8 mouse cellular contexts compared by ENCODE assay signal in the genomic region with DNA sequence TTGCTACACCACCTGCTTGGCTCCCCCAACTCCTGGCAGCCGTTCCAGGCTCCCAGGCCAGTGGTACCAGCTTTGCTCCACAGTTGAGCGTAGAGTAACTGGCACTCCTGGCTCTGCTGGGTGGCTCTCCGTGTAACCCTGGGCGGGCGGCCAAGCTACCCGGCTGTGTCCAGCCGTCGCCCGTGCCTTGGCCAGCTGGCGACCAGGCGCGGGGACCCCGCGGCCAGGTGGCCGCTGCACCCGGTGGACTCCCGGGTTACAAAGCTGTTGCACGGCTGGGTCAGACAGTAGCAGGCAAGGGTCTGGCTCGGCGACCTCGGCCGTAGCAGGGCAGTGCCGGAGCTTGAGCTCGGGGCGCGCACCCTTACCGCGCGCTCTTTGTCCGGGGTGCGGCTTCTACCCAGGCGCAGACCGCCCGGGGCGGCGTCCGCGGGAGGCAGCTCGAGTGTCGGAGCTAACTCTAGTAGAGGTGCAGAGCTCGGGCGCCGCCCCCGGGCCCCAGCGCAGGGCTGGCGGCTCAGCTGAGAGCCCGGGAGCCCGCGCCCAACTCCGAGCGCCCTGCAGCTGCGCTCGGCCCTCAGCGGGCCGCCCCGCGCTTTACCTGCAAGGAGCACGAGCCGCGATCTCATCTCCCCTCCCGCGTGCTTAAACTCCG. TPM values are rescaled to one million over a fixed set of nuclear protein-coding genes. Genes with fewer than 3 reads are reported as not detected.
A peak's percentile ranks its signal among the peaks of the same experiment; 100 is the strongest.
DNase-seq lines count a peak whose midpoint lies in the region; ATAC-seq lines count a peak whose summit lies in the region.

No protein-coding gene starts in this region.

- no peaks in the 10 kb centered on the region for H3K36me3 ChIP-seq in forebrain, embryonic 11.5 days (ENCODE audit: control insufficient read depth, insufficient read depth, low read length)
- no peaks in the 10 kb centered on the region for H3K36me3 ChIP-seq in heart, embryonic 15.5 days
- no peaks in the 10 kb centered on the region for H3K36me3 ChIP-seq in liver, embryonic 16.5 days (ENCODE audit: control insufficient read depth, insufficient read depth)
- no peaks in the 10 kb centered on the region for H3K36me3 ChIP-seq in neural tube, embryonic 14.5 days (ENCODE audit: control insufficient read depth, insufficient read depth, low read length)

- peak; percentile 87 for ATAC-seq in forebrain, embryonic 11.5 days (replicated peaks; ENCODE audit: low FRiP score)
- ATAC-seq in heart, embryonic 15.5 days (replicated peaks; ENCODE audit: insufficient number of reproducible peaks, insufficient read depth, low FRiP score, low read depth) = peak; percentile 83
- peak; percentile 77 for ATAC-seq in liver, embryonic 16.5 days (ENCODE audit: low read depth)
- peak; percentile 86 for ATAC-seq in neural tube, embryonic 14.5 days (ENCODE audit: low read depth)

- DNase-seq in MEL-GATA-1-ER (ENCODE audit: extremely low read depth, low read depth) = peak; percentile 26
- peak; percentile 14 for DNase-seq in brain, embryonic 18.5 days (ENCODE audit: low read depth, low spot score)
- no peak for DNase-seq in forebrain, embryonic 11.5 days (ENCODE audit: low spot score)
- peak; percentile 87 for DNase-seq in kidney, postnatal 10 days
- peak; percentile 65 for DNase-seq in testis, postnatal 14 days (ENCODE audit: low spot score)

- H3K9me3 ChIP-seq in forebrain, embryonic 11.5 days (ENCODE audit: control insufficient read depth, low read length) = no peaks in the 10 kb centered on the region
- no peaks in the 10 kb centered on the region for H3K9me3 ChIP-seq in heart, embryonic 15.5 days (replicated peaks)
- no peaks in the 10 kb centered on the region for H3K9me3 ChIP-seq in liver, embryonic 16.5 days (replicated peaks; ENCODE audit: control insufficient read depth, low read length)
- no peaks in the 10 kb centered on the region for H3K9me3 ChIP-seq in neural tube, embryonic 14.5 days (ENCODE audit: control insufficient read depth, low read length)

- peak overlapping the region; percentile 94 for H3K4me2 ChIP-seq in forebrain, embryonic 11.5 days (ENCODE audit: low read depth, low read length, severe bottlenecking)
- peak overlapping the region; percentile 97 for H3K4me2 ChIP-seq in heart, embryonic 15.5 days
- H3K4me2 ChIP-seq in liver, embryonic 16.5 days (ENCODE audit: low read depth, low read length) = peak overlapping the region; percentile 93
- peak overlapping the region; percentile 65 for H3K4me2 ChIP-seq in neural tube, embryonic 14.5 days (ENCODE audit: low read depth, low read length)

- peak overlapping the region; percentile 80 for H3K9ac ChIP-seq in forebrain, embryonic 11.5 days (ENCODE audit: low read length)
- H3K9ac ChIP-seq in heart, embryonic 15.5 days = peak overlapping the region; percentile 81
- H3K9ac ChIP-seq in liver, embryonic 16.5 days (ENCODE audit: low read depth, low read length) = peak overlapping the region; percentile 70
- H3K9ac ChIP-seq in neural tube, embryonic 14.5 days (replicated peaks; ENCODE audit: low read depth, low read length) = peak overlapping the region; percentile 90

- H3K27ac ChIP-seq in forebrain, embryonic 11.5 days (ENCODE audit: low read depth, low read length) = peak overlapping the region; percentile 82; the same call in 1 of the 2 replicates
- H3K27ac ChIP-seq in heart, embryonic 15.5 days = peak overlapping the region; percentile 97
- peak overlapping the region; percentile 61 for H3K27ac ChIP-seq in liver, embryonic 16.5 days (ENCODE audit: low read length)
- peak overlapping the region; percentile 94 for H3K27ac ChIP-seq in neural tube, embryonic 14.5 days (ENCODE audit: low read depth, low read length)

- under 1% methylated on average over 60 of the region's 63 CpGs for WGBS in forebrain, embryonic 11.5 days
- WGBS in heart, embryonic 15.5 days = 0% methylated on average over 49 of the region's 63 CpGs
- under 1% methylated on average over 60 of the region's 63 CpGs for WGBS in liver, embryonic 16.5 days (ENCODE audit: insufficient replicate concordance)
- WGBS in neural tube, embryonic 14.5 days = 1% methylated on average over 49 of the region's 63 CpGs

- peaks cover 7% of the 10 kb centered on the region for H3K4me1 ChIP-seq in forebrain, embryonic 11.5 days (replicated peaks; ENCODE audit: control insufficient read depth, insufficient read depth, low read length)
- peaks cover 15% of the 10 kb centered on the region for H3K4me1 ChIP-seq in heart, embryonic 15.5 days (replicated peaks)
- H3K4me1 ChIP-seq in liver, embryonic 16.5 days (ENCODE audit: control insufficient read depth, low read depth, low read length) = peaks cover 11% of the 10 kb centered on the region
- peaks cover 18% of the 10 kb centered on the region for H3K4me1 ChIP-seq in neural tube, embryonic 14.5 days (ENCODE audit: control insufficient read depth, insufficient read depth, low read length)

- no peaks in the 10 kb centered on the region; the same call in 1 of the 2 replicates for H3K27me3 ChIP-seq in forebrain, embryonic 11.5 days (ENCODE audit: control insufficient read depth, insufficient read depth, low read length)
- no peaks in the 10 kb centered on the region for H3K27me3 ChIP-seq in heart, embryonic 15.5 days
- H3K27me3 ChIP-seq in liver, embryonic 16.5 days (ENCODE audit: control insufficient read depth, insufficient read depth, low read depth, low read length) = 0 out of 2 replicates have a peak, but pooled peaks cover 2% of the 10 kb centered on the region
- H3K27me3 ChIP-seq in neural tube, embryonic 14.5 days (ENCODE audit: control insufficient read depth, insufficient read depth, low read length) = no peaks in the 10 kb centered on the region

- H3K4me3 ChIP-seq in forebrain, embryonic 11.5 days (ENCODE audit: low read depth, low read length) = peak overlapping the region; percentile 67
- peak overlapping the region; percentile 88 for H3K4me3 ChIP-seq in heart, embryonic 15.5 days
- peak overlapping the region; percentile 70 for H3K4me3 ChIP-seq in liver, embryonic 16.5 days (ENCODE audit: low read depth, low read length)
- H3K4me3 ChIP-seq in neural tube, embryonic 14.5 days (ENCODE audit: low read depth, low read length) = peak overlapping the region; percentile 84

RNA-seq across cellular contexts. Expression of gene Tmtc4, which starts 1.1 kb away (rescaled TPM):
- polyA plus RNA-seq in forebrain, embryonic 11.5 days (2014; fragmentation: Nextera tagmentation; extraction: Ambion mirVana) = 31.8 and 37.2 TPM in 2 replicates
- 14.6 and 15.8 TPM in 2 replicates for polyA plus RNA-seq in heart, embryonic 15.5 days (2015; fragmentation: Nextera tagmentation; extraction: Ambion mirVana)
- 1.8 and 2.3 TPM in 2 replicates for polyA plus RNA-seq in liver, embryonic 16.5 days (2015; fragmentation: Nextera tagmentation; extraction: Ambion mirVana)
- polyA plus RNA-seq in neural tube, embryonic 14.5 days (2014; fragmentation: Nextera tagmentation; extraction: Ambion mirVana) = 74.5 and 75.0 TPM in 2 replicates
